20 mouse cellular contexts compared by ENCODE assay signal in the genomic region with DNA sequence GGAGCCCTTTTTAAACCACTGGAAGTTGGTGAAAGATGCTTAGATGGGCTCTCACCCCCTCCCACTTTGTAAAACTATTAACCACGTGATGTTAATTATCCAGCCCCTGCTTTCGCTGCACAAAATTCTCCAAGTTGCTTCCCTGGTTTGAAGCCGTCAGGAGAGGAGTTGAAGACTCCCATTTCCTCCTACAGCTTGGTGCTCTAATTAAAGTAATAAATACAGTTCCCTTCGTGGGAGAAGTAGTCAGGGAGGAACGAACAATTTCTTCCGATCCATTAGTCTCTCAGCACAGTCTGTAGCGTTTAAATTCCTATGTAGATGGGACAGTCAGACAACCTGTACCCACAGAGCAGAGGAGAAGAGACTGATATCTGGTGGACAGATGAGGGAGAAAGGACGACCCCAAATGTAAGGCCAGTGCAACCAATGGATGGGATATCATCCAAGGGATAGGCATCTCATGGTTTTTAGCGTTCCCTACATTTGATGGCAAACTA.
"Had no signal": no experiment of that assay in that cellular context is flagged by ENCODE, and none has a peak within 500 bp of the region (broad histone marks: within the 10 kb centered on the region; RNA-seq: fewer than 3 reads in every experiment).

No protein-coding gene starts in this region.

- H3K27me3 ChIP-seq: liver, embryonic 15.5 days; lung, embryonic 15.5 days; megakaryocyte, embryonic 14.5 days; midbrain, embryonic 13.5 days; midbrain, embryonic 15.5 days; neural tube, embryonic 12.5 days had no signal

- H3K27ac ChIP-seq: liver, embryonic 15.5 days; lung, embryonic 15.5 days; macrophage; midbrain, embryonic 13.5 days; midbrain, embryonic 15.5 days; neural tube, embryonic 12.5 days had no signal

- H3K4me1 ChIP-seq: liver, embryonic 15.5 days; lung, embryonic 15.5 days; megakaryocyte, embryonic 14.5 days; neural tube, embryonic 12.5 days had no signal

- DNase-seq: liver, postnatal 0 days; lung, adult 2 months; lung, postnatal 14 days; lung, postnatal 36 days; retina, postnatal 1 day; right cerebral cortex, postnatal 25 days; right cerebral cortex, postnatal 4 days; spleen, adult 18-20 months; thymus, adult 2 months; thymus, postnatal 25 days; thymus, postnatal 4 days had no signal

- H3K4me2 ChIP-seq: liver, embryonic 15.5 days; lung, embryonic 15.5 days; midbrain, embryonic 11.5 days; midbrain, embryonic 13.5 days; midbrain, embryonic 15.5 days; neural tube, embryonic 12.5 days had no signal

- H3K4me3 ChIP-seq: liver, embryonic 15.5 days; lung, embryonic 15.5 days; megakaryocyte, embryonic 14.5 days; midbrain, embryonic 13.5 days; midbrain, embryonic 15.5 days; neural tube, embryonic 12.5 days had no signal

- H3K36me3 ChIP-seq: liver, embryonic 15.5 days; lung, embryonic 15.5 days; midbrain, embryonic 13.5 days; midbrain, embryonic 15.5 days; neural tube, embryonic 12.5 days had no signal

- H3K9ac ChIP-seq: liver, embryonic 15.5 days; liver, postnatal 0 days; lung, embryonic 15.5 days; midbrain, embryonic 13.5 days; midbrain, embryonic 15.5 days; neural tube, embryonic 12.5 days had no signal

- H3K9me3 ChIP-seq: liver, embryonic 15.5 days; lung, embryonic 15.5 days; megakaryocyte, embryonic 14.5 days; midbrain, embryonic 13.5 days; midbrain, embryonic 15.5 days; neural tube, embryonic 12.5 days had no signal

- ATAC-seq: liver, postnatal 0 days; lung, postnatal 0 days; midbrain, embryonic 13.5 days; midbrain, embryonic 15.5 days had no signal
